Mouse (Mus musculus): ENCODE results near the gene Lca5.

GRCm38 (mm10) chr9:83389570-83389969 lies 51.4 kb downstream of the Lca5 start:
- TF ChIP-seq CTCF (IDR thresholded peaks at IDR 0.05; ENCODE audit: low read depth, low read length) (no peak), POLR2A (IDR thresholded peaks at IDR 0.05; ENCODE audit: borderline replicate concordance, low read depth, low read length) (no peak)

Measured in bone marrow macrophage, adult 2 months (primary cell).